Comparison of ENCODE assay signal across 7 mouse cellular contexts in the genomic region with DNA sequence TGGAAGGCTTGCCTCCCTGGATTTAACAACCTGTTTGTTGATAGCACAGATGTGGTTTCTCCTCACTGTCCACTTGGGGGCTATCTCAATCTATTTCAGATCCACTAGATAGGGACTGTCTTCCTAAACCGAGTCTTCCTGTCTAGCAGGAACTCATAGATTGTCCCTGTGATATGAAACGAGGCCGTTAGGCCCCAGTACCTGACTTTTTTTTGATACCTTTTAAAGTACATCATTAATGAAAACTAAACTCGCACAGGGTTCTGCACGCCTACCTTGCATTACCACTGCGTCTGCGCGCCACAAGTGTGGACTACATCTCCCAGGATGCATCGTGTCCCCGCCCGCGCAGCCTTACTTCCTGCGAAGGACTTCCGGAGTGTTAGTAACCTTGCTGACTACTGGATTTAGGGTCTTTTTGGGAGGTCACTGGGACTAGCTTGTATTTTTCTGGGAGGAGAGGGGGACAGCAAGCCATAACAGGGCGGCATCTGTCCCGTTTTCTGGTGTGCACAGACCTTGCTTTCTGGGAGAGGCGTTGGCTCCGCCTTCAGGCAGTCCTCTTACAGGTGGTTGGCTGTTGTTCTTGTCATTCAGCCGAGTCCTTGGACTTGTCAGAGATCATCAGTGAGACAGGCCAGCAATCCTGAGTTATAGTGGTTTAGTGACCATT. TPM values are rescaled to one million over a fixed set of nuclear protein-coding genes. Genes with fewer than 3 reads are reported as not detected.
DNase-seq lines count a peak whose midpoint lies in the region; ATAC-seq lines count a peak whose summit lies in the region.

No protein-coding gene starts in this region.

- peak overlapping the region; percentile 97 for H3K27ac ChIP-seq in embryonic facial prominence, embryonic 10.5 days (replicated peaks)
- H3K27ac ChIP-seq in limb, embryonic 10.5 days: peak overlapping the region; percentile 97
- H3K27ac ChIP-seq in midbrain, embryonic 13.5 days: peak overlapping the region; percentile 86

- no peaks in the 10 kb centered on the region for H3K9me3 ChIP-seq in embryonic facial prominence, embryonic 10.5 days
- H3K9me3 ChIP-seq in limb, embryonic 10.5 days (replicated peaks): no peaks in the 10 kb centered on the region
- no peaks in the 10 kb centered on the region for H3K9me3 ChIP-seq in midbrain, embryonic 13.5 days

- peaks cover 12% of the 10 kb centered on the region for H3K4me1 ChIP-seq in embryonic facial prominence, embryonic 10.5 days
- H3K4me1 ChIP-seq in limb, embryonic 10.5 days: peaks cover 8% of the 10 kb centered on the region
- H3K4me1 ChIP-seq in midbrain, embryonic 13.5 days (replicated peaks): peaks cover 6% of the 10 kb centered on the region

- peak; percentile 95 for ATAC-seq in granulocyte monocyte progenitor cell, adult 5-6 weeks (replicated peaks; ENCODE audit: poor library complexity, severe bottlenecking)
- peak; percentile 100 for ATAC-seq in midbrain, embryonic 13.5 days

- peak overlapping the region; percentile 47 for H3K4me2 ChIP-seq in midbrain, embryonic 13.5 days (replicated peaks)

- DNase-seq in adrenal gland, postnatal 10 days: peak; percentile 93
- peak; percentile 91 for DNase-seq in embryonic facial prominence, embryonic 10.5 days (ENCODE audit: low spot score)
- peak; percentile 94 for DNase-seq in kidney, adult 11 months
- peak; percentile 90 for DNase-seq in limb, embryonic 10.5 days (ENCODE audit: low spot score)
- DNase-seq in spleen, adult 12 weeks (ENCODE audit: low spot score): peak; percentile 92

- H3K9ac ChIP-seq in midbrain, embryonic 13.5 days (replicated peaks): peak overlapping the region; percentile 73

- WGBS in embryonic facial prominence, embryonic 10.5 days: under 1% methylated on average over 19 of the region's 19 CpGs
- under 1% methylated on average over 19 of the region's 19 CpGs for WGBS in limb, embryonic 10.5 days
- under 1% methylated on average over 19 of the region's 19 CpGs for WGBS in midbrain, embryonic 13.5 days

- H3K36me3 ChIP-seq in embryonic facial prominence, embryonic 10.5 days (replicated peaks): no peaks in the 10 kb centered on the region
- H3K36me3 ChIP-seq in limb, embryonic 10.5 days: no peaks in the 10 kb centered on the region
- H3K36me3 ChIP-seq in midbrain, embryonic 13.5 days: no peaks in the 10 kb centered on the region

- H3K27me3 ChIP-seq in embryonic facial prominence, embryonic 10.5 days (replicated peaks; ENCODE audit: low read depth, poor library complexity, severe bottlenecking): no peaks in the 10 kb centered on the region
- H3K27me3 ChIP-seq in limb, embryonic 10.5 days (ENCODE audit: low read depth, poor library complexity, severe bottlenecking): no peaks in the 10 kb centered on the region
- no peaks in the 10 kb centered on the region for H3K27me3 ChIP-seq in midbrain, embryonic 13.5 days

- peak overlapping the region; percentile 69 for H3K4me3 ChIP-seq in embryonic facial prominence, embryonic 10.5 days
- H3K4me3 ChIP-seq in limb, embryonic 10.5 days: peak overlapping the region; percentile 64
- peak overlapping the region; percentile 60 for H3K4me3 ChIP-seq in midbrain, embryonic 13.5 days (replicated peaks)

RNA-seq across cellular contexts. Expression of gene Irf2, which starts 52.7 kb away (rescaled TPM):
- total RNA-seq in adrenal gland, postnatal 10 days (2021): 10 to 100 TPM; 54.7 to 56.1 TPM
- 9.7 TPM in 2 replicates for polyA plus RNA-seq in embryonic facial prominence, embryonic 10.5 days (2016; fragmentation: Nextera tagmentation; extraction: Ambion mirVana)
- 48.8 and 67.9 TPM in 2 replicates for total RNA-seq in granulocyte monocyte progenitor cell, adult 5-6 weeks (2014; fragmentation: Nextera tagmentation)
- 12.6 and 20.4 TPM in 2 replicates for total RNA-seq in granulocyte monocyte progenitor cell, adult 5-6 weeks (2017)
- polyA plus RNA-seq in limb, embryonic 10.5 days (2016; fragmentation: Nextera tagmentation; extraction: Ambion mirVana): 7.7 and 8.1 TPM in 2 replicates
- 8.1 and 9.8 TPM in 2 replicates for polyA plus RNA-seq in midbrain, embryonic 13.5 days (2015; fragmentation: Nextera tagmentation; extraction: Ambion mirVana)

Comparison
In these comparisons a context has a peak if more than half of its experiments do, and no peak if none do; other contexts are left out.
1. Peak in every context shown above with its lines: DNase-seq, ATAC-seq, H3K4me3 ChIP-seq and H3K27ac ChIP-seq.